Mouse (Mus musculus) intestine, embryonic 16.5 days (tissue): ENCODE data around the gene Asic1. TPM values are rescaled to one million over a fixed set of nuclear protein-coding genes. Genes with fewer than 3 reads are reported as not detected.
A peak's percentile ranks its signal among the peaks of the same experiment; 100 is the strongest.

ENCODE experiments used
- ATAC-seq: fragments of 200-750 bp; cut with Nextera tagmentation; 2 replicates; pipeline ENCODE4 v1.8.0; 2017; ENCODE audit warnings: moderate TSS enrichment, moderate library complexity
- H3K27ac ChIP-seq: fragments of 300-500 bp; sonication (generic); 2 replicates; pipeline ENCODE4 v1.5.1; 2014; ENCODE audit warnings: mild to moderate bottlenecking, low read length
- H3K27me3 ChIP-seq: fragments of 300-500 bp; sonication (generic); replicated peaks from 2 replicates; pipeline ENCODE4 v1.6.1; 2014; ENCODE audit warnings: low read length, control low read depth, mixed read lengths; ENCODE audit not compliant: control insufficient read depth, insufficient read depth
- H3K36me3 ChIP-seq: fragments of 300-500 bp; sonication (generic); 2 replicates; pipeline ENCODE4 v1.6.1; 2014; ENCODE audit warnings: low read length, control low read depth; ENCODE audit not compliant: control insufficient read depth, insufficient read depth
- H3K4me1 ChIP-seq: fragments of 300-500 bp; sonication (generic); 2 replicates; pipeline ENCODE4 v1.6.1; 2014; ENCODE audit warnings: low read length, control low read depth, mixed read lengths; ENCODE audit not compliant: control insufficient read depth, insufficient read depth
- H3K4me2 ChIP-seq: fragments of 300-500 bp; sonication (generic); 2 replicates; pipeline ENCODE4 v1.6.1; 2014; ENCODE audit warnings: low read depth, low read length, control low read depth
- H3K4me3 ChIP-seq: fragments of 300-500 bp; sonication (generic); 2 replicates; pipeline ENCODE4 v1.5.1; 2014; ENCODE audit warnings: mild to moderate bottlenecking, low read length
- H3K9ac ChIP-seq: fragments of 300-500 bp; sonication (generic); 2 replicates; pipeline ENCODE4 v1.6.1; 2014; ENCODE audit warnings: low read depth, low read length
- H3K9me3 ChIP-seq: fragments of 300-500 bp; sonication (generic); 2 replicates; pipeline ENCODE4 v1.6.1; 2016; ENCODE audit warnings: low read length, control low read depth; ENCODE audit not compliant: control insufficient read depth
- WGBS: fragments of 180-500 bp; shearing (Covaris S2); extraction: QIAGEN DNeasy Blood & Tissue Kit; methylation state at CpG from one replicate; pipeline ENCODE4 v1.1.7; 2014; 5-methylcytosine and 5-hydroxymethylcytosine counted together
- polyA plus RNA-seq: library from polyadenylated mRNA; unstranded; fragments of >200 nt; fragmentation: Nextera tagmentation; extraction: Ambion mirVana; gene quantifications from 2 replicates; pipeline ENCODE4 v1.2.1, GENCODE M21; 2015

Gene Asic1
- polyA plus RNA-seq, 1 experiment from 2014 or later = 1.7 TPM

GRCm38 (mm10) chr15:99658437-99658836 is 11.7 kb upstream of the Asic1 start:
- Histone ChIP-seq H3K4me3 (no peak overlapping the region), H3K4me2 (no peak overlapping the region), H3K9ac (no peak overlapping the region), H3K4me1 (peaks cover 9% of the 10 kb centered on the region), H3K27me3 (peaks cover 19% of the 10 kb centered on the region), H3K27ac (no peak overlapping the region), H3K9me3 (no peaks in the 10 kb centered on the region), H3K36me3 (no peaks in the 10 kb centered on the region)
- ATAC-seq = no peak
- WGBS = 56% methylated on average over 2 of the region's 2 CpGs

- no peak for ATAC-seq
- H3K9ac ChIP-seq = no peak overlapping the region
- 95% methylated on average over 15 of the region's 15 CpGs for WGBS
- no peak overlapping the region for H3K27ac ChIP-seq
- no peak overlapping the region for H3K4me3 ChIP-seq
- peaks cover 11% of the 10 kb centered on the region for H3K4me1 ChIP-seq
- H3K4me2 ChIP-seq = no peak overlapping the region
- no peaks in the 10 kb centered on the region for H3K36me3 ChIP-seq
- H3K27me3 ChIP-seq = peaks cover 10% of the 10 kb centered on the region
- H3K9me3 ChIP-seq = no peaks in the 10 kb centered on the region
Observed at GRCm38 (mm10) chr15:99661121-99661830, 8.9 kb upstream of the Asic1 start.

- no peak overlapping the region for H3K4me3 ChIP-seq
- peaks cover 12% of the 10 kb centered on the region for H3K27me3 ChIP-seq
- H3K36me3 ChIP-seq = no peaks in the 10 kb centered on the region
- H3K4me2 ChIP-seq = no peak overlapping the region
- no peak for ATAC-seq
- 50% methylated on average over 7 of the region's 7 CpGs for WGBS
- H3K27ac ChIP-seq = no peak overlapping the region
- no peak overlapping the region for H3K9ac ChIP-seq
- no peaks in the 10 kb centered on the region for H3K9me3 ChIP-seq
- peaks cover 11% of the 10 kb centered on the region for H3K4me1 ChIP-seq
Observed at GRCm38 (mm10) chr15:99662371-99662770, 7.8 kb upstream of the Asic1 start.

- WGBS = 3% methylated on average over 17 of the region's 17 CpGs
- peak overlapping the region; percentile 48 for H3K27ac ChIP-seq
- H3K4me2 ChIP-seq = peak overlapping the region; percentile 91
- H3K36me3 ChIP-seq = no peaks in the 10 kb centered on the region
- peak; percentile 19; the same call in 1 of the 2 replicates for ATAC-seq
- H3K4me3 ChIP-seq = peak overlapping the region; percentile 49
- H3K9me3 ChIP-seq = no peaks in the 10 kb centered on the region
- H3K27me3 ChIP-seq = peaks cover 12% of the 10 kb centered on the region
- H3K9ac ChIP-seq = peak overlapping the region; percentile 60
- peaks cover 13% of the 10 kb centered on the region for H3K4me1 ChIP-seq
Observed at GRCm38 (mm10) chr15:99663964-99664599, 6.1 kb upstream of the Asic1 start.

GRCm38 (mm10) chr15:99664600-99665451 is 5.3 kb upstream of the Asic1 start:
- Histone ChIP-seq H3K9me3 (no peaks in the 10 kb centered on the region), H3K27ac (peak overlapping the region; percentile 48), H3K4me3 (peak overlapping the region; percentile 49), H3K36me3 (no peaks in the 10 kb centered on the region), H3K4me1 (peaks cover 13% of the 10 kb centered on the region), H3K9ac (peak overlapping the region; percentile 60), H3K27me3 (peaks cover 14% of the 10 kb centered on the region), H3K4me2 (peak overlapping the region; percentile 91)
- ATAC-seq = peak; percentile 91
- under 1% methylated on average over 46 of the region's 52 CpGs for WGBS

- H3K9ac ChIP-seq = no peak overlapping the region
- no peak overlapping the region for H3K27ac ChIP-seq
- no peak for ATAC-seq
- no peak overlapping the region for H3K4me2 ChIP-seq
- peaks cover 34% of the 10 kb centered on the region for H3K27me3 ChIP-seq
- H3K4me3 ChIP-seq = no peak overlapping the region
- no peaks in the 10 kb centered on the region for H3K36me3 ChIP-seq
- H3K9me3 ChIP-seq = no peaks in the 10 kb centered on the region
- peaks cover 23% of the 10 kb centered on the region for H3K4me1 ChIP-seq
- 94% methylated on average over 2 of the region's 2 CpGs for WGBS
Observed at GRCm38 (mm10) chr15:99667544-99667943, 2.6 kb upstream of the Asic1 start.

GRCm38 (mm10) chr15:99668881-99669280 is 1.3 kb upstream of the Asic1 start:
- ATAC-seq = no peak
- Histone ChIP-seq H3K27me3 (peaks cover 41% of the 10 kb centered on the region), H3K9ac (no peak overlapping the region), H3K36me3 (no peaks in the 10 kb centered on the region), H3K9me3 (no peaks in the 10 kb centered on the region), H3K4me2 (no peak overlapping the region), H3K4me1 (peaks cover 22% of the 10 kb centered on the region), H3K4me3 (no peak overlapping the region), H3K27ac (no peak overlapping the region)
- 3% methylated on average over 12 of the region's 12 CpGs for WGBS

- Histone ChIP-seq H3K4me3 (no peak overlapping the region), H3K9ac (no peak overlapping the region), H3K9me3 (no peaks in the 10 kb centered on the region), H3K36me3 (no peaks in the 10 kb centered on the region), H3K27me3 (peaks cover 42% of the 10 kb centered on the region), H3K27ac (no peak overlapping the region), H3K4me1 (peaks cover 17% of the 10 kb centered on the region), H3K4me2 (no peak overlapping the region)
- WGBS = 0% methylated on average over 1 of the region's 1 CpGs
- ATAC-seq = no peak
Observed at GRCm38 (mm10) chr15:99669392-99669791, 776 bp upstream of the Asic1 start.

- Histone ChIP-seq H3K27ac (no peak overlapping the region), H3K9me3 (no peaks in the 10 kb centered on the region), H3K4me1 (peaks cover 12% of the 10 kb centered on the region), H3K4me3 (peak overlapping the region; percentile 58), H3K9ac (peak overlapping the region; percentile 63), H3K4me2 (peak overlapping the region; percentile 99), H3K36me3 (no peaks in the 10 kb centered on the region), H3K27me3 (peaks cover 35% of the 10 kb centered on the region)
- ATAC-seq = peak; percentile 22; the same call in 1 of the 2 replicates
- WGBS = 9% methylated on average over 14 of the region's 17 CpGs
Observed at GRCm38 (mm10) chr15:99670964-99671670, 949 bp downstream of the Asic1 start.
